Mouse (Mus musculus): ENCODE data around the gene Etv4. TPM values are rescaled to one million over a fixed set of nuclear protein-coding genes. Genes with fewer than 3 reads are reported as not detected.

Gene Etv4
- polyA plus RNA-seq, 1 experiment from 2014 or later: 9.3 TPM

DNA sequence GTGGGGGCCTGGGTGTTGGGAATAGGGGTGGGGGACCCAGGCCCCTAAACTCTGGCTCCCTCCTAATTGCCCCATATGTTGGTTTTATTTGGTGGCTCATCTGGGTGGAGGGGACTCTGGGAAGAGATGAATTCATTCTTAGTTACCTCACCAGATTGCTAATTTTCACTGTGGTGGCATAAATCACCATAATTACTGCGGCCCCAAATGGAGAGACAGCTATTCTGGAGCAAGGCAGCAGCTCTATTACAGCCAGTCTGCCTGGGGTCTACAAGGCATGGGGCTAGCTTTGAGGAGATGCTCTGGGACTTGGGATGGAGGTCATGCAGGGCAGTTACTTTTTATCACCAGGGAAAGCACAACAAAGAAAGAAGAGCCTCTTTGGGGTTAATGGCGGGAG lies 58.4 kb downstream of the Etv4 start:
- Histone ChIP-seq H3K27ac (replicated peaks; ENCODE audit: low read depth, low read length) (no peak overlapping the region), H3K9ac (ENCODE audit: low read depth, low read length) (no peak overlapping the region), H3K4me2 (ENCODE audit: low read depth, low read length) (no peak overlapping the region), H3K4me3 (ENCODE audit: low read depth, low read length) (no peak overlapping the region), H3K4me1 (ENCODE audit: control insufficient read depth, insufficient read depth, low read length) (no peaks in the 10 kb centered on the region), H3K27me3 (replicated peaks; ENCODE audit: control insufficient read depth, insufficient read depth, low read length) (no peaks in the 10 kb centered on the region), H3K36me3 (ENCODE audit: control insufficient read depth, insufficient read depth, low read length) (no peaks in the 10 kb centered on the region), H3K9me3 (ENCODE audit: control insufficient read depth, low read length) (no peaks in the 10 kb centered on the region)
- WGBS: 51% methylated on average over 2 of the region's 2 CpGs
- DNase-seq (ENCODE audit: low spot score) (no peak), ATAC-seq (ENCODE audit: low read depth) (no peak)

DNA sequence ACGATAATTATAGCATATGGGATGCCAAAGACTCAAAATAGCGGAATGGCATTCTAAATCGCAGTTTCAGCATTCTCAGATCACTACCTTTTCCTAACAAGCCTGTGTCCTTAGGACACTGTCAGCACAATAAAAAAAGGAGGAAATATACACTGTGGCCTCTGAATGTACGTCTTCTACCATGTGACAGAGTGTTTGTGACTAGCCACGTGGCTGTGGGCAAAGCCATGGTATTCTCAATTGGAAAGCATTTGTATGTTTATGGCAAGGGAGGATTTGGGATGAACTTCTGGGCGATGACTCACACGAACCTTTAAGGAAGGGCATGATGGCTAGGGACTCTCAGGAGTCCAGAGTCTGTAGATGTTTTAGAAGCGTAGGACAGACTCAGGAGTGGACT lies 60.1 kb downstream of the Etv4 start:
- no peak overlapping the region for H3K27ac ChIP-seq (replicated peaks; ENCODE audit: low read depth, low read length)
- H3K4me1 ChIP-seq (ENCODE audit: control insufficient read depth, insufficient read depth, low read length): no peaks in the 10 kb centered on the region
- no peaks in the 10 kb centered on the region for H3K27me3 ChIP-seq (replicated peaks; ENCODE audit: control insufficient read depth, insufficient read depth, low read length)
- H3K9me3 ChIP-seq (ENCODE audit: control insufficient read depth, low read length): no peaks in the 10 kb centered on the region
- H3K4me2 ChIP-seq (ENCODE audit: low read depth, low read length): no peak overlapping the region
- H3K9ac ChIP-seq (ENCODE audit: low read depth, low read length): no peak overlapping the region
- 73% methylated on average over 8 of the region's 8 CpGs for WGBS
- ATAC-seq (ENCODE audit: low read depth) (peak; percentile 30; the same call in 1 of the 2 replicates), DNase-seq (ENCODE audit: low spot score) (peak; percentile 32)
- no peaks in the 10 kb centered on the region for H3K36me3 ChIP-seq (ENCODE audit: control insufficient read depth, insufficient read depth, low read length)
- no peak overlapping the region for H3K4me3 ChIP-seq (ENCODE audit: low read depth, low read length)

DNA sequence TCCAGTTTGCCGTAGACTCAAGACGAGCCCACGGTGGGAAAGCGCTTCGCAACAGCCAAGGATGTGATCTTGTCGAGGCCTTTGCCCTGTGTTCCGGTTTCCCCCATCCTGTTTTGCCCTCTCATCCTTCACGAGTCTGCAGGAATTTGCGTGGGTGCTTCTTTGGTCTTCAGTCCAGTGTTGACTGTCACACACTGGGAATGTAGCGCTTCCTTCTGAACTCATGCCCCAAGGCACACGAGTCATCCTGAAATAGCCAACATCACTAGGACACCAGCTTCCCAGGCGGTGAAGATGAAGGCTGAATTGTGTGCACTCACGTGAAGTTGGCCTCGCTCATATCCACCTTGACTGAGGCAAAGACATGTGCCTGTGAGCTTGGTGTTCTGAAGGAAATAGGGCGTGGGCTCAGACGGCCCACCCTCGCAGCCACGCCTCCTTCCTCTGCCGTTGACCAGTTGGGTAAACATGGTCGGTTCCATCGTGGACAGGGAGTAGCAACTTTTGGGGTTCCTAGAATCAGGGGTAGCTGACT lies 65.1 kb downstream of the Etv4 start:
- no peak overlapping the region for H3K27ac ChIP-seq (replicated peaks; ENCODE audit: low read depth, low read length)
- no peaks in the 10 kb centered on the region for H3K36me3 ChIP-seq (ENCODE audit: control insufficient read depth, insufficient read depth, low read length)
- no peaks in the 10 kb centered on the region for H3K27me3 ChIP-seq (replicated peaks; ENCODE audit: control insufficient read depth, insufficient read depth, low read length)
- no peak overlapping the region for H3K9ac ChIP-seq (ENCODE audit: low read depth, low read length)
- H3K9me3 ChIP-seq (ENCODE audit: control insufficient read depth, low read length): no peaks in the 10 kb centered on the region
- ATAC-seq (ENCODE audit: low read depth) (no peak), DNase-seq (ENCODE audit: low spot score) (no peak)
- no peaks in the 10 kb centered on the region; the same call in 1 of the 2 replicates for H3K4me1 ChIP-seq (ENCODE audit: control insufficient read depth, insufficient read depth, low read length)
- 77% methylated on average over 21 of the region's 21 CpGs for WGBS
- H3K4me2 ChIP-seq (ENCODE audit: low read depth, low read length): no peak overlapping the region
- no peak overlapping the region for H3K4me3 ChIP-seq (ENCODE audit: low read depth, low read length)

Other genes with a start within 250 kb of the Etv4 start
- gene Brca1, start 233.4 kb downstream of the Etv4 start, polyA plus RNA-seq (2014; fragmentation: Nextera tagmentation; extraction: Ambion mirVana): 10.4 and 11.3 TPM in 2 replicates
- gene Nbr1, start 233.2 kb downstream of the Etv4 start, polyA plus RNA-seq (2014; fragmentation: Nextera tagmentation; extraction: Ambion mirVana): 63.6 and 70.6 TPM in 2 replicates
- 5.9 and 6.5 TPM in 2 replicates for gene Tmem106a, start 203.1 kb downstream of the Etv4 start, polyA plus RNA-seq (2014; fragmentation: Nextera tagmentation; extraction: Ambion mirVana)
- gene Gm11634, start 186.1 kb downstream of the Etv4 start, polyA plus RNA-seq (2014; fragmentation: Nextera tagmentation; extraction: Ambion mirVana): not detected in 2 replicates
- 34.9 and 39.4 TPM in 2 replicates for gene Rdm1, start 158.2 kb downstream of the Etv4 start, polyA plus RNA-seq (2014; fragmentation: Nextera tagmentation; extraction: Ambion mirVana)
- 4.2 and 4.7 TPM in 2 replicates for gene Arl4d, start 119.8 kb downstream of the Etv4 start, polyA plus RNA-seq (2014; fragmentation: Nextera tagmentation; extraction: Ambion mirVana)
- 28.1 and 31.5 TPM in 2 replicates for gene Dhx8, start 52.5 kb downstream of the Etv4 start, polyA plus RNA-seq (2014; fragmentation: Nextera tagmentation; extraction: Ambion mirVana)
- gene Meox1, start 109.0 kb upstream of the Etv4 start, polyA plus RNA-seq (2014; fragmentation: Nextera tagmentation; extraction: Ambion mirVana): 12.7 and 16.7 TPM in 2 replicates
- not detected in 2 replicates for gene Sost, start 181.6 kb upstream of the Etv4 start, polyA plus RNA-seq (2014; fragmentation: Nextera tagmentation; extraction: Ambion mirVana)
- gene Cfap97d1, start 198.9 kb upstream of the Etv4 start, polyA plus RNA-seq (2014; fragmentation: Nextera tagmentation; extraction: Ambion mirVana): not detected in 2 replicates
- 33.3 and 38.3 TPM in 2 replicates for gene Dusp3, start 201.6 kb upstream of the Etv4 start, polyA plus RNA-seq (2014; fragmentation: Nextera tagmentation; extraction: Ambion mirVana)
- gene Mpp3, start 243.1 kb upstream of the Etv4 start, polyA plus RNA-seq (2014; fragmentation: Nextera tagmentation; extraction: Ambion mirVana): 6.3 and 6.4 TPM in 2 replicates

All from embryonic facial prominence, embryonic 14.5 days (tissue).